Mouse (Mus musculus) kidney, adult 2 months (tissue): Measurements from ENCODE around the gene Dnajc10.

ENCODE experiments used
- CTCF ChIP-seq: fragments of 200-500 bp; conservative IDR thresholded peaks from 2 replicates; pipeline ENCODE4 v1.5.1; 2011; ENCODE audit warnings: low read depth, mild to moderate bottlenecking, control low read depth, low read length, moderate library complexity, mixed read lengths; ENCODE audit not compliant: insufficient read depth, insufficient read length
- POLR2A ChIP-seq: fragments of 200-500 bp; IDR thresholded peaks from one replicate; pipeline ENCODE4 v1.6.1; 2011; ENCODE audit warnings: low read depth, low read length, control low read depth

- no peak for TF ChIP-seq POLR2A
- TF ChIP-seq CTCF: no peak
Observed at GRCm38 (mm10) chr2:80398595-80399099, 83.4 kb downstream of the Dnajc10 start.
